Mouse (Mus musculus) ES-E14 (cell line): Measurements from ENCODE around the gene Naa20. TPM values are rescaled to one million over a fixed set of nuclear protein-coding genes. Genes with fewer than 3 reads are reported as not detected.

Source experiments
- DNase-seq: peaks from one replicate; pipeline ENCODE4 v3.0.0-alpha.2; 2013; ENCODE audit warnings: low read depth, low spot score
- H3K27ac ChIP-seq: 2 replicates; pipeline ENCODE4 v1.5.1; 2012; ENCODE audit warnings: low read depth, mild to moderate bottlenecking, low read length, moderate library complexity, mixed read lengths; ENCODE audit not compliant: poor library complexity, insufficient read depth, severe bottlenecking
- H3K36me3 ChIP-seq: 2 replicates; pipeline ENCODE4 v1.6.1; 2012; ENCODE audit warnings: mild to moderate bottlenecking, low read length, moderate library complexity, mixed read lengths; ENCODE audit not compliant: control insufficient read depth, poor library complexity, insufficient read depth, severe bottlenecking
- H3K4me1 ChIP-seq, 2 experiments: fragments of 150-350 bp in 1 of 2; sonication (generic) in 1 of 2; 2 replicates each; pipeline ENCODE4 v1.6.1; 2012; ENCODE audit warnings: low read length in 2 of 2, mild to moderate bottlenecking in 1 of 2, mixed read lengths in 1 of 2; ENCODE audit not compliant: control insufficient read depth in 2 of 2, insufficient read depth in 2 of 2, poor library complexity in 1 of 2
- H3K4me3 ChIP-seq, 2 experiments: fragments of 150-350 bp in 1 of 2; sonication (generic) in 1 of 2; 2 replicates each; pipeline ENCODE4 v1.5.1; 2012; ENCODE audit warnings: low read length in 2 of 2, low read depth in 1 of 2, mild to moderate bottlenecking in 1 of 2, mixed read lengths in 1 of 2; ENCODE audit not compliant: insufficient read depth in 1 of 2, poor library complexity in 1 of 2, severe bottlenecking in 1 of 2
- H3K9ac ChIP-seq: 2 replicates; pipeline ENCODE4 v1.6.1; 2012; ENCODE audit warnings: low read depth, mild to moderate bottlenecking, low read length, mixed read lengths; ENCODE audit not compliant: poor library complexity, insufficient read depth, severe bottlenecking
- H3K9me3 ChIP-seq: fragments of 150-350 bp; sonication (generic); 2 replicates; pipeline ENCODE4 v1.6.1; 2012; ENCODE audit warnings: low read depth, mild to moderate bottlenecking, low read length; ENCODE audit not compliant: control insufficient read depth, insufficient read depth
- CHD2 ChIP-seq: IDR thresholded peaks from 2 replicates; pipeline ENCODE4 v1.6.1; 2014; ENCODE audit warnings: mild to moderate bottlenecking, low read depth, low read length, inconsistent platforms
- HCFC1 ChIP-seq: IDR thresholded peaks from 2 replicates; pipeline ENCODE4 v1.6.1; 2012; ENCODE audit warnings: low read length, inconsistent platforms, borderline replicate concordance; ENCODE audit not compliant: insufficient read depth
- MAFK ChIP-seq: IDR thresholded peaks from 2 replicates; pipeline ENCODE4 v1.6.1; 2014; ENCODE audit warnings: mild to moderate bottlenecking, low read depth, low read length, inconsistent platforms; ENCODE audit not compliant: insufficient read depth
- ZC3H11A ChIP-seq: IDR thresholded peaks from 2 replicates; pipeline ENCODE4 v1.6.1; 2012; ENCODE audit warnings: low read depth, mild to moderate bottlenecking, inconsistent platforms, low read length, borderline replicate concordance
- ZNF384 ChIP-seq: IDR thresholded peaks from 2 replicates; pipeline ENCODE4 v1.6.1; 2012; ENCODE audit warnings: low read depth, low read length, inconsistent platforms
- in situ Hi-C, 2 experiments: fragments of 600-800 bp; cut with MboI; formaldehyde crosslinking; loops; one replicate each; pipeline ENCODE4 v1.15.1; 2025; ENCODE audit warnings: low sequenced_read_pairs in 2 of 2, inconsistent platforms in 1 of 2; ENCODE audit not compliant: unreplicated experiment in 2 of 2
- total RNA-seq: library from RNA; depleted of rRNA; stranded (reverse); fragments of 300-350 nt; gene quantifications from 2 replicates; pipeline ENCODE4 v1.2.3, GENCODE M21; 2012

Naa20 gene
- total RNA-seq, 1 experiment, result 87.6 TPM

DNA sequence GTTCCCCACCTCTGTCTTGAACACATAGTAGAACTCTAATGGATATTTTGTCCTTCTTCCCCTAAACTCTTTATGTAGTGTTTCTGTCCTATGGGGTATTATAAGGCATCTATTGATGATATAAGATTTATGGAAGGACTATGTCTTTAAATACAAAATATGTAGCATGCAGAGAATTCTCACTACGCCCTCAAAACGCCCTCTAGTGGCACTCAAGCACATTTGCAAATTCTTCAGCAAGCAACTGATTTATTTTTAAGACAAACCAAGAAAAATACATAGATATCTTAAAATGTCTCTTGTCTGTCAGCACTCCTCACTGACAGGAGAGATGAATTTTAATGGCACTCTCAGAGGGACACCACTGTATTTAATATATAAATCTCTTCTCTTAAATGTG is 19.5 kb upstream of the Naa20 start:
- Histone ChIP-seq H3K9ac (no peak overlapping the region), H3K4me3 (no peak overlapping the region), H3K9me3 (no peaks in the 10 kb centered on the region), H3K27ac (no peak overlapping the region), H3K36me3 (no peaks in the 10 kb centered on the region; the same call in 1 of the 2 replicates), H3K4me1 (peaks cover 5 to 16% of the 10 kb centered on the region in 2 experiments)
- no peak for TF ChIP-seq CHD2
- TF ChIP-seq ZC3H11A, result 0 out of 2 replicates have a peak, but pooled peaks have one; percentile 7
- no peak for DNase-seq
- in situ Hi-C loops, result no loop called here

DNA sequence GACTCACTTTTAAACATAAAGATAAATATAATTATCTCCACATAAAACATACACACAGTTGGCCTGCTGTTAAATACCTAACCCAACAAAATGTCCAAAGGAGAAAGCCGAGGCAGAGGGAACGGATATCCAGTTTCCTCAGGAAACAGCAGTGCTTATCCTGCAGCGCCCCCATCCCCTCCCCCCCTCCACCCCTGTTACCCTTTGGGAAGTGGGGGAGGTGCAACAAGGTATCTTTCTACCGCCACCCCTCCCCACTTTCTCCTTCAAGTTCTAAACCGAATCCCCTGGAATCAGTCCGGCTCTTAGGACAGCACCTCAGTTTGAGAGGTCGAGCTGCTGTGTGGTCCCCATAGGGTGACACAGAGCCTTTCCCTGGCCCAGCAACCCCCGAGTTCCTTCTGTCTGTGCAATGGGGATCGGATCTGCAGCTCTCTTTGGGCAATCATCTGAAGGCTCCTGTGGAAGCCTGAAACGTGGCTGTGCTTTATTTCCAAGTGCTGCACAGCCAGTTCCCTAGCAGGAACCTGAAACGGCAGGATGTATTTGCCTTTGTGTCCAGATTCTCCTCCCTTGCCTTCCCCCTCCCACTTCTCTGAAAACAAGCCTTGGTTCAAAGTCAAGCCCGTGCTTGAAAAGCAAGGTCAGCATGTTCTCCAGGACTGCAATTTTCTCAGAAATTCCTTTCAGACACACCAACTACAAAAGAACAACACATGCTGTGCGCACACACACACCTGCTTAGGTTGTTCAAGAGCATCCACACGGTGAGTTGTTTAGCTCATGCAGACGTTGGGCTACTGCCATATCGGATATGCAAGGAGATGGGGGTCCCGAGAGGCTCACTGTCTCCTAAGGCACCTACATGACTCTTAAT is 17.6 kb upstream of the Naa20 start:
- peaks cover 5 to 23% of the 10 kb centered on the region in 2 experiments for H3K4me1 ChIP-seq
- H3K9ac ChIP-seq, result peak overlapping the region; percentile 59; the same call in 1 of the 2 replicates
- H3K27ac ChIP-seq, result peak overlapping the region; percentile 83
- no peak for DNase-seq
- no peaks in the 10 kb centered on the region for H3K9me3 ChIP-seq
- in situ Hi-C loops, result no loop called here
- TF ChIP-seq MAFK (peak; percentile 71), CHD2 (no peak), HCFC1 (no peak)
- H3K36me3 ChIP-seq, result no peaks in the 10 kb centered on the region; the same call in 1 of the 2 replicates
- peak overlapping the region; percentile 0 to 5; a peak in 3 of 4 replicates for H3K4me3 ChIP-seq

DNA sequence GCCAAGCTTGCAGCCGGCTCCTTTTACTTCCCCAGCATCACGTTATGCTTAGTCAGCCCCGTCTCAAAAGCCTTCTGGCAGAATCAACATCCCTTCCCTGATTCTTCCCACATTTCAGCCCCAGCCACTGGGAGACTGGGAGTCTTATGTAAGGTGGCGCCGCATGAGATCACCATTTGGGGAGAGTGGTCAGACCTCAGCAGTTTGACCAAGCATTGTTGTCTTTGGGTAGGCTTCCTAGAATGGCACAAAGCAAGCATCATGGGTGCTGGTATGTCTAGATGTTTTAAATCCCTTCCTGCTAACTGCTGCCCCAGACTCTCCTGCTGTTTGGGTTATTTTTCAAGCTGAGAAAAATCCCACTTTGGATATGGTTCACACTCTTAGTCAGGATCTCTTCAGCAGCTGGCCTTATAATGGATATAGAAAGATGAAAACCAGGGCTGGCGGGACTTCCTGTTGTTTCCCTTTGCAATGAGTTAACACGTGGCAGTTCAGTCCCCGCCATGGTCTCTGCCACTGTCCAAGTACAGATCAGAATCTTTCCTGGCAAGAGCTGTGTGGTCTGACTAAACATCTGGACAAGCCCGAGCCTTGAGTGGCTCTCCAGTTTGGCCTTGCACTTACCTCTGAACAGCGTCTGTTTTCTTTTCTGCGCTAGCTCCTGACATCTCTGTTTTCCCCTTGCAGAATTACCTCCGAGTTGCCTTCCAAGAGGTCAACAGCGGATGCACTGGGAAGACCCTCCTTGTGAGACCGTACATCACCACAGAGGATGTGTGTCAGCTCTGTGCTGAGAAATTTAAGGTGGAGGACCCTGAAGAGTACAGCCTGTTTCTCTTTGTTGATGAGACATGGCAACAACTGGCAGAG is 16.8 kb upstream of the Naa20 start:
- Histone ChIP-seq H3K27ac (peak overlapping the region; percentile 83; the same call in 1 of the 2 replicates), H3K9me3 (no peaks in the 10 kb centered on the region), H3K9ac (peak overlapping the region; percentile 3; the same call in 1 of the 2 replicates), H3K4me3 (no peak overlapping the region), H3K4me1 (peaks cover 5 to 23% of the 10 kb centered on the region in 2 experiments), H3K36me3 (no peaks in the 10 kb centered on the region; the same call in 1 of the 2 replicates)
- in situ Hi-C loops, result no loop called here
- TF ChIP-seq ZNF384, result no peak
- TF ChIP-seq MAFK, result no peak
- no peak for DNase-seq

DNA sequence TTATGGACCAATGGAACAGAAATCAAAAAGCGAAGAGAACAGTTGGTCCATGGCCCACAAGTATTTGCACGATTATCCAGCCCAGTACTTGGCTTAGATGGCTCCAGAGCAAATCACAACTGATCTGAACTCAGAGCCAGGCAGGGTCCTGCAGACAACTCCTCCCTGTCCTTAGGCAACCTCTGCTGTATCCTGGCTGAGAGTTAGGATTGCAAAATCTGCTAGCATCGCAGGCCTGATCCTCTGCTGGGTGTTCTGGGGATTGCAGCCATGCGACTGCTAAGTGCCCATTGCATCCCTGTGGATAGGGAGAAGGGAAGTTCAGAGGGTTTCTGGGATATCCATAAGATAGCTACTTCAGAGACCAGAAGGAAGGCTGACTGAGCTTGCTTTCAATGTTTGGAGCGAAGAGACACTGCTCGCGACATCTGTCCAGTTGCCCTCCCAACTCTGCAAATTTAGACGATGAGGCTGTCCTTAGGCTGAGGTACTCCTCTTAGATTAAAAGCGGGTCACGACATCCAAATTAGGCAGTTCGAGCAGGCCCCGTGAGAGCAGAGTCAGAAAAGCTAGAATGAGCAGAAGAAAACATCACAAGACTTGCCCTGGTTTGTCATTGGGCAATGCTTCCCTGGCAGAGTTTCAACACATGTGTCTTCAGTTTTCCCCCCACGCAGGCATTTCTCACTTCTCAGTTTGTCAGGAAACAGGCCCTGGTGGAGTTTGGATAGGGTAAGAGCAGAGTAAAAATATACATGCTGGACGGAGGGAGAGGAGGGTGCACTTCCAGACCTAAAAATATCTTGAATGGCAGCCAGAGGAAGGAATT is 13.7 kb upstream of the Naa20 start:
- TF ChIP-seq CHD2 (no peak), ZNF384 (no peak), HCFC1 (no peak), ZC3H11A (no peak), MAFK (no peak)
- Histone ChIP-seq H3K9ac (0 out of 2 replicates have a peak overlapping the region, but pooled peaks have one; percentile 26), H3K4me1 (peaks cover 2 to 21% of the 10 kb centered on the region in 2 experiments), H3K36me3 (no peaks in the 10 kb centered on the region; the same call in 1 of the 2 replicates), H3K27ac (no peak overlapping the region; the same call in 1 of the 2 replicates), H3K4me3 (no peak overlapping the region), H3K9me3 (no peaks in the 10 kb centered on the region)
- no peak for DNase-seq
- in situ Hi-C loops, result no loop called here
